Mouse (Mus musculus): ENCODE results near the gene Rapgef2. TPM values are rescaled to one million over a fixed set of nuclear protein-coding genes. Genes with fewer than 3 reads are reported as not detected.

The Rapgef2 gene
- polyA plus RNA-seq, 1 experiment = 17.3 TPM

DNA sequence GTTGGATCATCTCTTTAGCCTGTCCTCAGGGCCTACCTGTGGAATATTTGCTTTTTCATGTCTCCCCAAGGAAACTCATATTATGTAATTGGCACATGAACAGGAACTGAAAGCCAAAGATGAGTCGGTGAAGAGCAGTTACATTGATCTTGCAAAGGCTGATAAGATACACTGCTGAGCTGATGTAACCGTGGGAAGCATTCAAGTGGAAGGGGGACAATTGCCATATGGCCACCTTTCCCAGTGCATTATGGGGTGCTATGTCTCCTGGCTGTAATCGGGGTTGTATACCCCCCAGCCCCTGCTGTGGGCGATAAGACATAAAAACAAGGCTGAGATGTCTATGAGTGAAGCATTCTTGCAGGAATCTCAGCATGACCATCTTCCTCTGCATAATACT is 268.9 kb downstream of the Rapgef2 start:
- Histone ChIP-seq H3K4me1 (ENCODE audit: control insufficient read depth, insufficient read depth, low read length) (no peaks in the 10 kb centered on the region), H3K4me3 (replicated peaks; ENCODE audit: extremely low read depth, low read depth, low read length) (no peak overlapping the region)
- no peak for DNase-seq
- TF ChIP-seq CTCF (IDR thresholded peaks at IDR 0.05; ENCODE audit: insufficient read depth, low read length) = no peak
- WGBS = 85% methylated on average over 4 of the region's 4 CpGs

DNA sequence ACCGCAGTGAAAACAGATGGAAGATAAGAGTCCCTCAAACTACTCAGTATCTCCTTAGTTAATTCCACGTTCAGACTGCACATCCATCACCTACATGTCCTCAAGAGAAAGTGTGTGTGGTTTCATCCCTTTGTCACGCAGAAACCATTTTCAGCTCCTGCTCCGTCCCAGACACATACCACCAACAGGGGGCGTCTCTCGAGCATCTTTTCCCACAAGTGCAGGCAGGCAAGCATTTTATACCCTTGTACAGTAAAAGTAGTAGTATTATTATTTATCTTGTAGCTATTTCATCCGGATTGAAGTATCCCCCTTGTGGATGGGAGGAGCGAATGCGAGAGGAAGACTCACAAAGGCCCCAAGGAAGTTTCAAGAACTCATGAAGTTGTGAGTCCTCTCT is 269.5 kb downstream of the Rapgef2 start:
- H3K4me3 ChIP-seq (replicated peaks; ENCODE audit: extremely low read depth, low read depth, low read length) = no peak overlapping the region
- 83% methylated on average over 9 of the region's 9 CpGs for WGBS
- DNase-seq = no peak
- H3K4me1 ChIP-seq (ENCODE audit: control insufficient read depth, insufficient read depth, low read length) = no peaks in the 10 kb centered on the region
- no peak for TF ChIP-seq POLR2A (IDR thresholded peaks at IDR 0.05; ENCODE audit: borderline replicate concordance, extremely low read depth, low read depth, low read length)
- 0 out of 2 replicates have a peak, but pooled peaks have one; percentile 4 for TF ChIP-seq CTCF (IDR thresholded peaks at IDR 0.05; ENCODE audit: insufficient read depth, low read length)

DNA sequence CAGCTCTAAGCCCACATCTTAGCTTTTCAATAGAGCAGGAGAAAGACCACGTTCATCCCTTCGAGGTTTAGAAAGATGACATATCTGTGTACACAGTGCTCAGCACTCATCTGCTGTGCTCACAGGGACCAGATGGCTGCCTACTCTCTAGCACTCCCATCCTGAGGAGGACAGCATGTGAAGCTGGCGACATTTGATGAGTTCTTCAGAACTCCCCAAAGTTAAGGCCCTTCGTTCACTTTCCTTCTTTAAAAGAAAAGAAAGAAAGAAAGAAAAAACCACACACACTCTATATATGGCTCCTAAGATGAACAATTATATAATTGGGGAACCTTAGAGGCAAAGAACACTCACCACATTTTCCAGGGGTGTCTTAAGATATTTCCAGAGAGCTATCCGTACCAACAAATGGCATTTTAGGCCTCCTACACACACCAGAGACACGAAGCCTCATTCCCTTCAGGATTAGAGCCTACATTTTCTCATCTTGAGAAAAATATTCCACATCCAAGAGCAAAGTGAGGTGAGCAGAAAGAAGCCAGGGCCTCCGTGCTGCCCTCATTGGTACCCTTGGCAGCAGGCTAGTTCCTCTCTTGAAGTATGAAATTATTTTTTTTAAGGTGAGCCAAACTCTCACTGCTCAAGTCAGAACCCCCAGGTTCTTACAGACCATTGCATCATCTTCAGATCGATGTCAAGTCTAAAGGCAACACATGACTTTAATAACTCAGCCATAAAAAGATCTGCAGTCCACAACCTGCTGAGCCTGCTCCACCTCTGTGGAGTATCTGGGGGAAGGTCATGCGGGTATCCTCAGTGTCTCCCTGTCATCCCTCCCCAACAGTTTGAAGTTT is 270.5 kb downstream of the Rapgef2 start:
- TF ChIP-seq POLR2A (IDR thresholded peaks at IDR 0.05; ENCODE audit: borderline replicate concordance, extremely low read depth, low read depth, low read length) (no peak), CTCF (IDR thresholded peaks at IDR 0.05; ENCODE audit: insufficient read depth, low read length) (no peak)
- H3K4me3 ChIP-seq (replicated peaks; ENCODE audit: extremely low read depth, low read depth, low read length) = no peak overlapping the region
- no peak for DNase-seq
- WGBS = 82% methylated on average over 9 of the region's 9 CpGs
- no peaks in the 10 kb centered on the region for H3K4me1 ChIP-seq (ENCODE audit: control insufficient read depth, insufficient read depth, low read length)

Other genes starting within 250 kb of the Rapgef2 start
- gene Gm17359, start 50.1 kb upstream of the Rapgef2 start, polyA plus RNA-seq (2012; rRNA removed) = not detected in 2 replicates

All from lung, adult 2 months (tissue).